Mouse (Mus musculus) heart, postnatal 14 days (tissue): ENCODE measurements at regions not wholly inside any gene's neighbourhood (a gene's known extent, or its start where the extent isn't known, plus 50 kb on each side); places are given as distances from the start of the nearest gene placed in this dataset.
"Not testable (repeated sequence)": the region's sequence is repeated elsewhere in the genome, so short reads cannot be mapped to it uniquely, and the experiment has no call there.

ENCODE experiments used
- DNase-seq, 2 experiments: peaks; one replicate each; pipeline ENCODE4 v3.0.0; 2021 to 2022
- intact Hi-C: fragments of 180-260 bp; cut with DNase I; formaldehyde crosslinking; loops from one replicate; pipeline ENCODE4 v1.15.1; 2025

DNA sequence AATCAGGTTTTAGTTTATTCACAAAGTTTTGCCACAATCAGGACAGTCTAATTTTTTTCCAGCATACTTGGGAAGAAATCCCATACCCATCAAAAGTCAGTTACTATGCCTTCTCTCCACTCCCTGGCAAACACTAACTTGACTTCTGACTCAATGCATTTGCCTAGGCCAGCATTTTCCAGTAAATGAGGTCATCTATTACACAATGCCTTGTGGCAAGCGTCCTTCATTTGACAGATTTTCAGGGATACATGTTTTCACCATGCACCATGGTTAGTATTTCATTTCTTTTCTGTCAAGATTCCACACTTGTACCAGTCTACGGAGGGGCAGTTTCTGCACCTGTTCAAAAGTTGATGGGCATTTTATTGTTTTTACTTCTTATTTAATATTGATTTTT lies 88.4 kb upstream of the Slc2a12 start:
- intact Hi-C loops, DNase-seq: not testable (repeated sequence)

DNA sequence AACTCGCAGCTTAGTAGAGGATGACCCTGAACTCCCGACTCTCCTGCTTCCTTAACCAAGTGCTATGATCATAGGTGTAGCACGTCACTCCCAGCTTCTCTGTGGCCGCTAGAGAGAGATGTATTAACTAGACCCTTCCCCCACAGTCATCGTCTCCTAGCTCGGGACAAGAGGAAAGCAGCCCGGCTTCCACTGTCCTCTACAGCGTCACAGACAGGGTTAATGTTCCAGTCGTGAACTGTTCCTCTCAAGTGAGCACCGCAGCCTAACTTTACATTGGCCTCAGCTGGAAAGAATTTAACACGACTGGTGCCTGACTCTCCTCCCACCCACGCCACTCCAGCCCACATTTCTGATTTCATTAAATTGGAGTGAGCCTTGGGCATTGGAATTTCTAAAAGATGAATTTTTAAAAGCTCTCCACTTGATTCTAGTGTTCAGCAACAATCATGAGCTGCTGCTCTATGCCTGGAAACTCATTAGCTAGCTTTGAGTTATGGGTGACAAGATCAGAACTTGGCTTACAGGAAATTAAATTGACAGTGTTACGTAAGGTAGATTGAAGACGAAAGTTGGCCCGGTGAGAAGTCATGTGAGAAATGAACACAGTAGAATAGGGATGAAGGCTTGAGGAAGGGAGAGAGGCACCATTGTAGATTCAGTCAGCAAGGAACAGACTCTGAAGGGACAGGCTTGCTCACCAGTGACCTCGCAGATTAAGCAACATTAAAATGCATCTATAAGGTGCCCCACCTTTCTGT lies 75.4 kb upstream of the Slc2a12 start:
- DNase-seq, intact Hi-C loops: not testable (repeated sequence)

DNA sequence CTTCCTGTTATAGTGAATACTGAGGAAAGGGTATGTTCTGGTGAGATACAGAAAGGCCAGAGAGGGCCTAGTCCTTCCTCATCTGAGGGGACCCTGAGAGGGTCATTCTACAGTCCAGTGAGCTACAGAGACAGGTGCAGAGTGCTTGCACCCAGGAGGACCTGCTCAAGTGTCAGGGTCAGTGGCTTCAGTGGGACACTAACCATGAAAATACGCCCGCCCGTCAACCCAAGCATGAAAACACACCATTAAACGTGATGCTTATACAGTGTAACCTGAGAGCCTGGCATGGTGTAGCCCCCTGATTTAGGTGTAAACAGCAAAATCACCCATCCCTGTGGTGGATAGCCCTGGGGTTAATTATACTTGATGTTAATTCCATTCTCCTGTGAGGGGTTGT lies 70.8 kb upstream of the Slc2a12 start:
- intact Hi-C loops, DNase-seq: not testable (repeated sequence)

DNA sequence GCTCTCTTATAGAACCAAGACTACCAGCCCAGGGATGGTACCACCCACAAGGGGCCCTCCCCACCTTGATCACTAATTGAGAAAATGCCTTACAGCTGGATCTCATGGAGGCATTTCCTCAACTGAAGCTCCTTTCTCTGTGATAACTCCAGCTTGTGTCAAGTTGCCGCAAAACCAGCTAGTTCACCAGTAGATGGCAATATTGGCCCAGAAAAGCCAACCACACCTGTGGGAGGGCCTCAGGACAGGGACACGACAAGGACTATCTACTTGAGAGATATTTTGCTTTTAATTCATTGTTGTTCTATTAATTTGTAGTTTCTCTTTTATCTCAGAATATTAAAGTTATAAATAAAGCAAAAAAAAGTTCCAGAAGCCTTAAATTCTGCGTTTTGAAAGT lies 65.4 kb upstream of the Slc2a12 start:
- DNase-seq = peak; percentile 40 to 70
- intact Hi-C loops = loop anchor here (1.0 to 5.0 kb wide), 3 partner anchors 133 to 502 kb away; no protein-coding TSS in a partner anchor

DNA sequence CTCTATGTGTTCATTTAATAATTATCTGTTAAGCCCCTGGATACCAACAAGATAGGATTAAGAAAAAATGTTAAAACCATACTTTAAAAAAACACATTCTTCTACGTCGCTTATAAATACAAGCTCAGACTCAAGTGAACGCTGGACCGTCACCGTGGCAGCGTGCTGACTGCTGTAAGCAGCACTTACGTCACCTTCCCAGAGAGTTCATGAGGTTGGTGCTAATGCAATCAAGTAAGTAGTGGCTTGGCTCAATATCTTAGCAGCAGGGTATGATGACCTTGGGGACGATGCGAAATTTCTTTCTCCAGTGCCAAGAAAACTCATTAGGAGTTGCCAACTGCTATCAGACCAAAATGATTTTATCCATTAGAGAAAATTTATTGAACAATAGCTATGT lies 63.5 kb upstream of the Slc2a12 start:
- intact Hi-C loops, DNase-seq: not testable (repeated sequence)

DNA sequence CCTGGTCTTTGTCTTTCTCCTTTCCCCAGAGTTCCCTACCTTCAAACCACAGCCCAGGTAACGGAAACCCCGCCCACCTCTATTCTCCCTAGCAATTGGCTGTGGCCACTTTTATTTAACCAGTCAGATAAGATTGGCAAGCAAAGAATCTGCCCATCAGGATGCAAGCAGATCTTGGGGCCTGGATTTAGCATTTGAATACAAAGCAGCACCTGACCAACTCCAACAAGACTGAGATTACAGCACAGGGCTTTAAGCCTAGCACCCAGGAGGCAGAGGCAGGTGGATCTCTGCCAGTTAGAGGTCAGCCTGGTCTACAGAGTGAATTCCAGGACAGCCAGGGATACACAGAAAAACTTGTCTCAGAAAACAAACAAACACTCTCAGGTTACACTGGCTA lies 61.5 kb upstream of the Slc2a12 start:
- DNase-seq, intact Hi-C loops: not testable (repeated sequence)

DNA sequence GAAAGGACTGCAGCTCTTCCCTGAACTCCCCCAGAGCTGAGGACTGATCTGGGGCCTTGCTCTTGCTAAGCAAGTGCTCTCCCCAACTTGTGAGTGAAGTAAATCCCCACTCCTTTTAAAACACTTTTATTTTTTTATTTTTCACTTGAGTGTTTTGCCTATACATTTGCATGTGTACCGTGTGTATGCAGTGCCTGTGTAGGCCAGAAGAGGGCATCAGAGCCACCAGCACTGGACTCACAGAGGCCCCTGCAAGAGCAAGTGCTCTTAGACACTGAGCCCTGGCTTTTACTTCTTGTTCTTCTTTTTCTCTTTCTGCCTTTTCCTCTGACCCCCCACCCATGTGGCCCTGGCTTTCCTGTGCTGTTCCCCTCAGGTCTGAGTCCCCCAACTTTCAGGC lies 56.2 kb upstream of the Slc2a12 start:
- intact Hi-C loops, DNase-seq: not testable (repeated sequence)

DNA sequence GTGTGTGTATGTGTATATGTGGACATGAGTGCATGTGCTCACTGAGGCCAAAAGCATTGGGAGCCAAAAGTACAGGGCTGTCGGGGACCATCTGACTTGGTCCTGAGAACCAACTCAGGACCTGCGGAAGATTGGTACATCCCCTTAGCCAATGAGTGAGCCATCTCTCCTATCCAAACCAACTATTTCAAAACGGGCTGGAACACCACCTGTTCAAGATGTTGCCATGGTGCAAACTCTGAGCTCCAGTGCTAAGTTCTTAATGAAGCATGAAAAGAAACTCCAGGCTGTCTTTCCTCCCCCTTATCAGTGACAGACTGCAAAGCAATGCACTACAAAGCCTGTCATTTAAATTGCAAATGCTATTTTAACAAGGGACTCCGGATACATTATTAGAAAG lies 53.1 kb upstream of the Slc2a12 start:
- intact Hi-C loops, DNase-seq: not testable (repeated sequence)

DNA sequence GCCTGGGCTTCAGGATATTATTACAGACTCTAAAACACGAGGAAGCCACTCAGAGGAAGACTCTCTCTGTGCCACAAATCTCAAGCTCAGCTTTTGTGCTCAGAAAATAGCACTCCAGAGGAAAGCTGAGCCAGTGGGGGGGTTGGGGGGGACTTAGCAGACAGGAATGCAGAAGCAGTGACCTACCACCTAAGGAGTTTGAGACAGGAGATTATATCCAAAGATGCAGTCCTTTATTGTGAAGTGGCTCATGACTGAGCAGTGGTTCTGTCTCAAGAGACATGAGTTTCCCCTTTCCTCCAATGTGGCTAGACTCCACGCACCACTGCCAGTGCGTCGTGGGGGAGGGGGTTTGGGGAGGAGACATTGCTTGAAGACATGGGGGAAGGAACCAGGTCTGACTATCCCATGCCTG lies 52.6 kb upstream of the Slc2a12 start:
- DNase-seq, intact Hi-C loops: not testable (repeated sequence)

DNA sequence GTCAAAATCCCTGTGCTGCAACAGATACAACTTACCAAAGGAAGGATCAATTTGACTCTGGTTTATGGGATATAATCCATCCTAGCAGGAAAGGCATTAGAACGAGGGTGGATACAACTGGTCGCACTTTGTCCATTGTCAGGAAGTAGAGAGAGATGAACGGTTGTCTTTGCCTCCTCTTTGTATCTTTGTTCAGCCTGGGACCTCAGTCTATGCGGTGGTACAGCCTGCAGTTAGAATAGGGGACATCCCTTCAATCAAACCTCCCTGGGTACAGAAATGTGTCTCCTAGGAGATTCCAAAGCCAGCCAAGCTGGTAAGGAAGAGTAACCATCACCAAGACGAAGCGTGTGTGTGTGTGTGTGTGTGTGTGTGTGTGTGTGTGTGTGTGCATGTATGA lies 52.1 kb upstream of the Slc2a12 start:
- DNase-seq, intact Hi-C loops: not testable (repeated sequence)
